Mouse (Mus musculus) adrenal gland, adult 8-10 months (tissue): Measurements from ENCODE around the gene Med27. TPM values are rescaled to one million over a fixed set of nuclear protein-coding genes. Genes with fewer than 3 reads are reported as not detected.
A peak's percentile ranks its signal among the peaks of the same experiment; 100 is the strongest.
"Not testable (repeated sequence)": the region's sequence is repeated elsewhere in the genome, so short reads cannot be mapped to it uniquely, and the experiment has no call there.

Source experiments
- DNase-seq: peaks from one replicate; pipeline ENCODE4 v3.0.0; 2022
- total RNA-seq, 4 experiments: library from RNA; stranded (reverse); gene quantifications; 2 replicates each; pipeline ENCODE4 v1.2.4; 2022

Gene Med27
- total RNA-seq, 4 experiments from 2014 or later, result 25.7 to 34.7 (median 30.7) TPM

GRCm38 (mm10) chr2:29523918-29524811 lies 177.5 kb downstream of the Med27 start:
- DNase-seq, result no peak

GRCm38 (mm10) chr2:29525273-29525805 lies 178.7 kb downstream of the Med27 start:
- DNase-seq, result no peak

- DNase-seq, result no peak
Observed at GRCm38 (mm10) chr2:29526266-29526665, 179.6 kb downstream of the Med27 start.

- DNase-seq, result not testable (repeated sequence)
Observed at GRCm38 (mm10) chr2:29527480-29527879, 180.9 kb downstream of the Med27 start.

GRCm38 (mm10) chr2:29528811-29529210 lies 182.2 kb downstream of the Med27 start:
- DNase-seq, result peak; percentile 50

GRCm38 (mm10) chr2:29529788-29530187 lies 183.2 kb downstream of the Med27 start:
- not testable (repeated sequence) for DNase-seq

- no peak for DNase-seq
Observed at GRCm38 (mm10) chr2:29532173-29532572, 185.6 kb downstream of the Med27 start.

GRCm38 (mm10) chr2:29532921-29533320 lies 186.3 kb downstream of the Med27 start:
- no peak for DNase-seq

- DNase-seq, result no peak
Observed at GRCm38 (mm10) chr2:29535566-29536244, 189.1 kb downstream of the Med27 start.

GRCm38 (mm10) chr2:29536481-29536880 lies 189.9 kb downstream of the Med27 start:
- no peak for DNase-seq

- no peak for DNase-seq
Observed at GRCm38 (mm10) chr2:29537334-29537733, 190.7 kb downstream of the Med27 start.

- no peak for DNase-seq
Observed at GRCm38 (mm10) chr2:29542039-29542438, 195.4 kb downstream of the Med27 start.

- DNase-seq, result no peak
Observed at GRCm38 (mm10) chr2:29546571-29546970, 200.0 kb downstream of the Med27 start.

GRCm38 (mm10) chr2:29551816-29552585 lies 205.4 kb downstream of the Med27 start:
- DNase-seq, result no peak

- DNase-seq, result no peak
Observed at GRCm38 (mm10) chr2:29553945-29554634, 207.5 kb downstream of the Med27 start.

GRCm38 (mm10) chr2:29558561-29558960 lies 211.9 kb downstream of the Med27 start:
- no peak for DNase-seq

GRCm38 (mm10) chr2:29559955-29560354 lies 213.3 kb downstream of the Med27 start:
- DNase-seq, result peak; percentile 22

- DNase-seq, result no peak
Observed at GRCm38 (mm10) chr2:29561468-29561867, 214.8 kb downstream of the Med27 start.

- DNase-seq, result no peak
Observed at GRCm38 (mm10) chr2:29563986-29564385, 217.4 kb downstream of the Med27 start.

- DNase-seq, result no peak
Observed at GRCm38 (mm10) chr2:29565570-29566433, 219.2 kb downstream of the Med27 start.
